Mouse (Mus musculus) limb, embryonic 15.5 days (tissue): ENCODE results near the gene Epha6. TPM values are rescaled to one million over a fixed set of nuclear protein-coding genes. Genes with fewer than 3 reads are reported as not detected.
A peak's percentile ranks its signal among the peaks of the same experiment; 100 is the strongest.
"Not testable (repeated sequence)": the region's sequence is repeated elsewhere in the genome, so short reads cannot be mapped to it uniquely, and the experiment has no call there.

Experiments
- ATAC-seq: fragments of 200-750 bp; cut with Nextera tagmentation; 2 replicates; pipeline ENCODE4 v1.8.0; 2017; ENCODE audit warnings: low read depth, moderate TSS enrichment; ENCODE audit not compliant: insufficient number of reproducible peaks, low FRiP score, low TSS enrichment
- H3K27ac ChIP-seq: fragments of 300-500 bp; sonication (generic); 2 replicates; pipeline ENCODE4 v1.5.1; 2015; ENCODE audit warnings: moderate library complexity, mild to moderate bottlenecking, inconsistent platforms
- H3K27me3 ChIP-seq: fragments of 300-500 bp; sonication (generic); 2 replicates; pipeline ENCODE4 v1.6.1; 2015; ENCODE audit warnings: inconsistent platforms
- H3K36me3 ChIP-seq: fragments of 300-500 bp; sonication (generic); 2 replicates; pipeline ENCODE4 v1.6.1; 2015; ENCODE audit warnings: inconsistent platforms
- H3K4me1 ChIP-seq: fragments of 300-500 bp; sonication (generic); 2 replicates; pipeline ENCODE4 v1.6.1; 2015; ENCODE audit warnings: inconsistent platforms
- H3K4me2 ChIP-seq: fragments of 300-500 bp; sonication (generic); 2 replicates; pipeline ENCODE4 v1.6.1; 2015; ENCODE audit warnings: mild to moderate bottlenecking, inconsistent platforms
- H3K4me3 ChIP-seq: fragments of 300-500 bp; sonication (generic); 2 replicates; pipeline ENCODE4 v1.5.1; 2015; ENCODE audit warnings: mild to moderate bottlenecking, inconsistent platforms
- H3K9ac ChIP-seq: fragments of 300-500 bp; sonication (generic); 2 replicates; pipeline ENCODE4 v1.6.1; 2015; ENCODE audit warnings: inconsistent platforms
- H3K9me3 ChIP-seq: fragments of 300-500 bp; sonication (generic); 2 replicates; pipeline ENCODE4 v1.6.1; 2016; ENCODE audit warnings: inconsistent platforms
- WGBS: fragments of 180-500 bp; shearing (Covaris S2); methylation state at CpG from one replicate; pipeline ENCODE4 v1.1.7; 2015; 5-methylcytosine and 5-hydroxymethylcytosine counted together
- polyA plus RNA-seq: library from polyadenylated mRNA; unstranded; fragments of >200 nt; fragmentation: Nextera tagmentation; extraction: Ambion mirVana; gene quantifications from 2 replicates; pipeline ENCODE4 v1.2.1, GENCODE M21; 2015

Gene Epha6
- polyA plus RNA-seq, 1 experiment from 2014 or later = 0.54 TPM

GRCm38 (mm10) chr16:59852689-59853088, 752.6 kb downstream of the Epha6 start:
- no peak for ATAC-seq
- no peak overlapping the region for H3K9ac ChIP-seq
- H3K4me3 ChIP-seq = no peak overlapping the region
- no peaks in the 10 kb centered on the region for H3K27me3 ChIP-seq
- no peaks in the 10 kb centered on the region for H3K36me3 ChIP-seq
- no peaks in the 10 kb centered on the region for H3K4me1 ChIP-seq
- WGBS = 46% methylated on average over 2 of the region's 2 CpGs
- H3K9me3 ChIP-seq = no peaks in the 10 kb centered on the region
- H3K27ac ChIP-seq = no peak overlapping the region
- H3K4me2 ChIP-seq = no peak overlapping the region

GRCm38 (mm10) chr16:59846574-59846973, 758.8 kb downstream of the Epha6 start:
- Histone ChIP-seq H3K4me1 (no peaks in the 10 kb centered on the region), H3K27me3 (no peaks in the 10 kb centered on the region), H3K36me3 (no peaks in the 10 kb centered on the region), H3K4me2 (no peak overlapping the region), H3K27ac (no peak overlapping the region), H3K4me3 (no peak overlapping the region), H3K9ac (no peak overlapping the region), H3K9me3 (no peaks in the 10 kb centered on the region)
- 19% methylated on average over 3 of the region's 3 CpGs for WGBS
- no peak for ATAC-seq

- H3K27me3 ChIP-seq = no peaks in the 10 kb centered on the region
- H3K27ac ChIP-seq = no peak overlapping the region
- no peak overlapping the region for H3K9ac ChIP-seq
- no peak overlapping the region for H3K4me3 ChIP-seq
- ATAC-seq = no peak
- H3K4me2 ChIP-seq = no peak overlapping the region
- H3K9me3 ChIP-seq = no peaks in the 10 kb centered on the region
- WGBS = 67% methylated on average over 4 of the region's 4 CpGs
- H3K4me1 ChIP-seq = no peaks in the 10 kb centered on the region
- no peaks in the 10 kb centered on the region for H3K36me3 ChIP-seq
Measured at GRCm38 (mm10) chr16:59836778-59837177, 768.6 kb downstream of the Epha6 start.

- Histone ChIP-seq H3K4me2 (no peak overlapping the region), H3K9me3 (no peaks in the 10 kb centered on the region), H3K27me3 (no peaks in the 10 kb centered on the region), H3K36me3 (no peaks in the 10 kb centered on the region), H3K27ac (no peak overlapping the region), H3K4me1 (no peaks in the 10 kb centered on the region), H3K9ac (no peak overlapping the region), H3K4me3 (no peak overlapping the region)
- WGBS = 87% methylated on average over 10 of the region's 10 CpGs
- ATAC-seq = no peak
Measured at GRCm38 (mm10) chr16:59836304-59836703, 769.0 kb downstream of the Epha6 start.

- Histone ChIP-seq H3K27ac (no peak overlapping the region), H3K9ac (no peak overlapping the region), H3K27me3 (no peaks in the 10 kb centered on the region), H3K4me1 (no peaks in the 10 kb centered on the region), H3K9me3 (no peaks in the 10 kb centered on the region), H3K36me3 (no peaks in the 10 kb centered on the region), H3K4me2 (no peak overlapping the region), H3K4me3 (no peak overlapping the region)
- no peak for ATAC-seq
- 52% methylated on average over 5 of the region's 5 CpGs for WGBS
Measured at GRCm38 (mm10) chr16:59832468-59832867, 772.9 kb downstream of the Epha6 start.

GRCm38 (mm10) chr16:59829655-59830054, 775.7 kb downstream of the Epha6 start:
- H3K27ac ChIP-seq = no peak overlapping the region
- no peak overlapping the region for H3K4me2 ChIP-seq
- H3K9ac ChIP-seq = no peak overlapping the region
- 85% methylated on average over 13 of the region's 13 CpGs for WGBS
- no peaks in the 10 kb centered on the region for H3K4me1 ChIP-seq
- ATAC-seq = no peak
- no peaks in the 10 kb centered on the region for H3K9me3 ChIP-seq
- no peaks in the 10 kb centered on the region for H3K27me3 ChIP-seq
- H3K4me3 ChIP-seq = no peak overlapping the region
- no peaks in the 10 kb centered on the region for H3K36me3 ChIP-seq

- H3K4me2 ChIP-seq, H3K27me3 ChIP-seq, H3K4me1 ChIP-seq, H3K27ac ChIP-seq, H3K4me3 ChIP-seq, H3K9me3 ChIP-seq, H3K9ac ChIP-seq, H3K36me3 ChIP-seq, ATAC-seq: not testable (repeated sequence)
- 87% methylated on average over 4 of the region's 4 CpGs for WGBS
Measured at GRCm38 (mm10) chr16:59799790-59800189, 805.5 kb downstream of the Epha6 start.

- Histone ChIP-seq H3K36me3 (no peaks in the 10 kb centered on the region), H3K27me3 (no peaks in the 10 kb centered on the region), H3K4me3 (no peak overlapping the region), H3K4me2 (no peak overlapping the region), H3K27ac (no peak overlapping the region), H3K9ac (no peak overlapping the region), H3K9me3 (no peaks in the 10 kb centered on the region), H3K4me1 (no peaks in the 10 kb centered on the region)
- 87% methylated on average over 2 of the region's 2 CpGs for WGBS
- no peak for ATAC-seq
Measured at GRCm38 (mm10) chr16:59772297-59772696, 833.0 kb downstream of the Epha6 start.

- no peaks in the 10 kb centered on the region for H3K36me3 ChIP-seq
- no peaks in the 10 kb centered on the region for H3K9me3 ChIP-seq
- no peaks in the 10 kb centered on the region for H3K27me3 ChIP-seq
- no peaks in the 10 kb centered on the region for H3K4me1 ChIP-seq
- no peak overlapping the region for H3K4me2 ChIP-seq
- no peak overlapping the region for H3K4me3 ChIP-seq
- H3K27ac ChIP-seq = no peak overlapping the region
- WGBS = 93% methylated on average over 1 of the region's 1 CpGs
- no peak overlapping the region for H3K9ac ChIP-seq
- ATAC-seq = no peak
Measured at GRCm38 (mm10) chr16:59770421-59770820, 834.9 kb downstream of the Epha6 start.

GRCm38 (mm10) chr16:59769936-59770335, 835.4 kb downstream of the Epha6 start:
- WGBS = 84% methylated on average over 7 of the region's 7 CpGs

GRCm38 (mm10) chr16:59760875-59761274, 844.5 kb downstream of the Epha6 start:
- Histone ChIP-seq H3K4me3 (no peak overlapping the region), H3K36me3 (no peaks in the 10 kb centered on the region), H3K9ac (no peak overlapping the region), H3K4me1 (no peaks in the 10 kb centered on the region), H3K27ac (no peak overlapping the region), H3K4me2 (no peak overlapping the region), H3K9me3 (no peaks in the 10 kb centered on the region), H3K27me3 (no peaks in the 10 kb centered on the region)
- no peak for ATAC-seq
- WGBS = 72% methylated on average over 4 of the region's 4 CpGs

More at GRCm38 (mm10) chr16:59769936-59770335, 835.4 kb downstream of the Epha6 start:
- Histone ChIP-seq H3K9me3 (no peaks in the 10 kb centered on the region), H3K4me3 (no peak overlapping the region), H3K27ac (no peak overlapping the region), H3K27me3 (no peaks in the 10 kb centered on the region), H3K4me1 (no peaks in the 10 kb centered on the region), H3K9ac (no peak overlapping the region), H3K36me3 (no peaks in the 10 kb centered on the region), H3K4me2 (no peak overlapping the region)
- ATAC-seq = no peak

- H3K4me3 ChIP-seq = no peak overlapping the region
- no peak overlapping the region for H3K9ac ChIP-seq
- H3K27me3 ChIP-seq = no peaks in the 10 kb centered on the region
- H3K4me1 ChIP-seq = no peaks in the 10 kb centered on the region
- ATAC-seq = no peak
- H3K9me3 ChIP-seq = no peaks in the 10 kb centered on the region
- no peak overlapping the region for H3K4me2 ChIP-seq
- 85% methylated on average over 4 of the region's 4 CpGs for WGBS
- H3K27ac ChIP-seq = no peak overlapping the region
- no peaks in the 10 kb centered on the region for H3K36me3 ChIP-seq
Measured at GRCm38 (mm10) chr16:59750905-59751304, 854.4 kb downstream of the Epha6 start.

GRCm38 (mm10) chr16:59743669-59744068, 861.7 kb downstream of the Epha6 start:
- H3K9me3 ChIP-seq = no peaks in the 10 kb centered on the region
- no peaks in the 10 kb centered on the region for H3K36me3 ChIP-seq
- H3K9ac ChIP-seq = no peak overlapping the region
- no peaks in the 10 kb centered on the region for H3K4me1 ChIP-seq
- no peak overlapping the region for H3K27ac ChIP-seq
- H3K4me2 ChIP-seq = no peak overlapping the region
- no peak overlapping the region for H3K4me3 ChIP-seq
- no peaks in the 10 kb centered on the region for H3K27me3 ChIP-seq
- 32% methylated on average over 1 of the region's 1 CpGs for WGBS
- ATAC-seq = 0 out of 2 replicates have a peak, but pooled peaks have one; percentile 35
